Comparison of ENCODE assay signal across 28 mouse cellular contexts in the genomic region with DNA sequence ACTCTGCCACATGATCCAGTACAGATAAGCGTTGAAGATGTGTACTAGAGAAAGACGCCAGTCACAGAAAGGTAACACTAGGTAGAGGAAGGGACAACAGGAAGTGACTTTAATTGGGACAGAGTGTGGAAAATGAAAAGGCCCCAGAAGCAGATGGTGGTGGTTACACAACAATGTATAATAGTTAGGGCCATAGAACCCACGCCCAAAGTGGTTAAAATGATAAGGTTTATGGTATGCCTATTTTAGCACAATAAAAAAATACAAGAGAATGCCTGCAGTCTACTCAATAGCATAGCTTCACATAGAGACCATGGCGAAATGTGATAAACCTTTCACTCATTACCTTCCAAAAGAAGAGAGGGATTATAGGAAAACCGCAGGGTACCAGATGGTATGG.
DNase-seq lines count a peak whose midpoint lies in the region; ATAC-seq lines count a peak whose summit lies in the region.
"Had no signal": no experiment of that assay in that cellular context is flagged by ENCODE, and none has a peak within 500 bp of the region (broad histone marks: within the 10 kb centered on the region; RNA-seq: fewer than 3 reads in every experiment).

No protein-coding gene starts in this region.

- WGBS in heart, embryonic 10.5 days, result 81% methylated on average over 5 of the region's 5 CpGs
- WGBS in intestine, embryonic 16.5 days, result 64% methylated on average over 5 of the region's 5 CpGs
- 37% methylated on average over 5 of the region's 5 CpGs for WGBS in large intestine, adult 2 months

- H3K27ac ChIP-seq in heart, embryonic 10.5 days, result no peak overlapping the region
- peak overlapping the region; percentile 68; the same call in 1 of the 2 replicates for H3K27ac ChIP-seq in intestine, embryonic 16.5 days (ENCODE audit: low read length)
- H3K27ac ChIP-seq: embryonic facial prominence, embryonic 13.5 days; embryonic facial prominence, embryonic 15.5 days; forebrain, embryonic 10.5 days; forebrain, embryonic 12.5 days had no signal

- H3K4me2 ChIP-seq in intestine, embryonic 16.5 days (ENCODE audit: low read depth, low read length), result no peak overlapping the region
- H3K4me2 ChIP-seq: embryonic facial prominence, embryonic 13.5 days; embryonic facial prominence, embryonic 15.5 days; forebrain, embryonic 12.5 days had no signal

- ATAC-seq in intestine, embryonic 16.5 days, result peak; percentile 83
- ATAC-seq: activated CD4-positive, CD25-positive, alpha-beta regulatory T cell, adult 4 months; CD4-positive, CD25-positive, alpha-beta regulatory T cell, adult 4 months; forebrain, embryonic 14.5 days; Patski had no signal

- no peaks in the 10 kb centered on the region for H3K27me3 ChIP-seq in heart, embryonic 10.5 days (ENCODE audit: insufficient read depth, poor library complexity, severe bottlenecking)
- H3K27me3 ChIP-seq in intestine, embryonic 16.5 days (replicated peaks; ENCODE audit: control insufficient read depth, insufficient read depth, low read length), result no peaks in the 10 kb centered on the region
- H3K27me3 ChIP-seq: CH12.LX; embryonic facial prominence, embryonic 13.5 days; embryonic facial prominence, embryonic 15.5 days; forebrain, embryonic 12.5 days; Patski had no signal

- H3K9ac ChIP-seq in intestine, embryonic 16.5 days (ENCODE audit: low read depth, low read length), result no peak overlapping the region
- H3K9ac ChIP-seq: embryonic facial prominence, embryonic 13.5 days; embryonic facial prominence, embryonic 15.5 days; forebrain, embryonic 12.5 days had no signal

- H3K4me1 ChIP-seq in heart, embryonic 10.5 days, result no peaks in the 10 kb centered on the region
- peaks cover 13% of the 10 kb centered on the region; the same call in 1 of the 2 replicates for H3K4me1 ChIP-seq in intestine, embryonic 16.5 days (ENCODE audit: control insufficient read depth, insufficient read depth, low read length)
- H3K4me1 ChIP-seq: embryonic facial prominence, embryonic 13.5 days; embryonic facial prominence, embryonic 15.5 days; forebrain, embryonic 10.5 days; forebrain, embryonic 12.5 days had no signal

- no peaks in the 10 kb centered on the region for H3K36me3 ChIP-seq in heart, embryonic 10.5 days
- H3K36me3 ChIP-seq in intestine, embryonic 16.5 days (ENCODE audit: control insufficient read depth, insufficient read depth, low read length), result peaks cover 3% of the 10 kb centered on the region
- H3K36me3 ChIP-seq: embryonic facial prominence, embryonic 13.5 days; embryonic facial prominence, embryonic 15.5 days; forebrain, embryonic 10.5 days; forebrain, embryonic 12.5 days; G1E had no signal

- H3K4me3 ChIP-seq in heart, embryonic 10.5 days, result no peak overlapping the region
- H3K4me3 ChIP-seq in intestine, embryonic 16.5 days (ENCODE audit: low read length), result no peak overlapping the region
- H3K4me3 ChIP-seq: embryonic facial prominence, embryonic 13.5 days; embryonic facial prominence, embryonic 15.5 days; erythroblast, embryonic 14.5 days; forebrain, embryonic 10.5 days; forebrain, embryonic 12.5 days had no signal

- no peaks in the 10 kb centered on the region for H3K9me3 ChIP-seq in heart, embryonic 10.5 days
- H3K9me3 ChIP-seq in intestine, embryonic 16.5 days (ENCODE audit: control insufficient read depth, low read length), result 0 out of 2 replicates have a peak, but pooled peaks cover 3% of the 10 kb centered on the region
- H3K9me3 ChIP-seq: embryonic facial prominence, embryonic 13.5 days; embryonic facial prominence, embryonic 15.5 days; forebrain, embryonic 10.5 days; forebrain, embryonic 12.5 days; G1E had no signal

- peak; percentile 13 for DNase-seq in heart, embryonic 10.5 days (ENCODE audit: low spot score)
- no peak for DNase-seq in heart, postnatal 4 days
- peak; percentile 76 for DNase-seq in large intestine, adult 2 months (ENCODE audit: low read depth, low spot score)
- no peak for DNase-seq in cerebellum, postnatal 25 days
- DNase-seq in yolk sac, embryonic 10.5 days (ENCODE audit: low spot score), result no peak
- DNase-seq in layer of hippocampus, postnatal 14 days (ENCODE audit: low spot score in 2 of 2), result no peak
- DNase-seq: adrenal gland, adult 8-10 months; adrenal gland, postnatal 14 days; adrenal gland, postnatal 36 days; B cell, adult 2 months; cerebellum, adult 11-12 months; cerebellum, adult 2 months; cerebellum, adult 9-10 months; cerebellum, postnatal 10 days; cerebellum, postnatal 36 days; embryo, embryonic 11 days had no signal

Comparison
In these comparisons a context has a peak if more than half of its experiments do, and no peak if none do; other contexts are left out.
1. DNase-seq: peak in heart, embryonic 10.5 days (single experiment) and large intestine, adult 2 months (single experiment); none in heart, postnatal 4 days (single experiment), cerebellum, postnatal 25 days (0 of 2), yolk sac, embryonic 10.5 days (single experiment) and layer of hippocampus, postnatal 14 days (0 of 2).